Mouse (Mus musculus): ENCODE data around the gene Mfap5.

DNA sequence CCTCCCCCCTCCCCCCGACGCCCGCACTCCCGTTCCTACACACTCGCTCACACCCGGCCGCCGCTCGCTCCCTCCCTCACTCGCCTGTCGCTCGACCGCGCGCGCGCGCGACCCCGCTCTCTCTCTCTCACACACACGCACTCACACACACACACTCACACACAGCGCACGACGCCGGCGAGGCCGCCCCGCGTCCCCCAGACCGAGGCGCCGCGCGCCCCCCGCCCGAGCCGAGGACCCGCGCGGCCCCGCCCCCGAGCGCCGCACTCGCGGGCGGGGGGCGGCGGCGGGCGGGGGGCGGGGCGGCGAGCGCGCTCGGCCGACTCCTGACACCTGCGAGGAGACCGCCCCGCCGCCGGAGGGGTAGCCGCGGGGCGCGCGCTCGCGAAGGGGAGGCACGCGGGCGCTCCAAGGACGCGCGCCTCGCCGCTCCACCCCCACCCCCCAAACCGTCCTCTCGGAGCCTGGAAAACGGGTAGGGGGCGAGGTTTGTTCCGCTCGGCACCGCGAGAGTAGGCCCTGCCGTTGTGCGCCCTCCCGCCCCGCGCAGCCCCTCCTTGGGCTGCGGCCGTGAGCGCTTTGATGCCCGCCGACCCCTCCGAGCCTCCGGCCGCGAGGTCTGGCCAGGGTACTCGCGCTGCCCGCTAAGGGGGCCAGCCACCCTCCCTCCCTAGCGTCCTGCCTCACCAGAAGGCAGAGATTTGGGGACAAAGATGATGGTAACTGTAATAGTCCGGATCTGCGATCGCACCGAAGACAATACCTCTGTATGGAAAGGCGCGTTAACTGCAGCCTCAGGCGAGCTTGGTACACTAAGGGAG is 19.1 kb upstream of the Mfap5 start:
- no peak for TF ChIP-seq CTCF (IDR thresholded peaks at IDR 0.05; ENCODE audit: extremely low read depth, insufficient read depth, low read length)
- TF ChIP-seq POLR2A (IDR thresholded peaks at IDR 0.05; ENCODE audit: extremely low read depth, insufficient read depth, low read length): no peak
